Mouse (Mus musculus): Measurements from ENCODE around the gene Strip1. TPM values are rescaled to one million over a fixed set of nuclear protein-coding genes. Genes with fewer than 3 reads are reported as not detected.

Strip1 gene
- polyA plus RNA-seq (2015; fragmentation: Nextera tagmentation; extraction: Ambion mirVana): 11.6 and 14.1 TPM in 2 replicates

GRCm38 (mm10) chr3:107631523-107631958 lies at the start of gene Strip1:
Strip1 (minus strand) TSS chr3:107631694.

GRCm38 (mm10) chr3:107630682-107631522 lies 592 bp downstream of the Strip1 start, which contains the start of gene Gm10961:
Gm10961 (plus strand) TSS chr3:107631322.

GRCm38 (mm10) chr3:107594662-107595263 lies 36.7 kb downstream of the Strip1 start, which contains the start of gene Alx3:
Alx3 (plus strand) TSS chr3:107595031.

Other genes with a start within 250 kb of the Strip1 start
- gene Kcnc4, start 172.1 kb downstream of the Strip1 start, polyA plus RNA-seq (2015; fragmentation: Nextera tagmentation; extraction: Ambion mirVana): 0.06 and 0.10 TPM in 2 replicates
- gene Slc6a17, start 113.7 kb downstream of the Strip1 start, polyA plus RNA-seq (2015; fragmentation: Nextera tagmentation; extraction: Ambion mirVana): 0.05 and 0.07 TPM in 2 replicates
- not detected in 2 replicates for gene Ubl4b, start 76.6 kb downstream of the Strip1 start, polyA plus RNA-seq (2015; fragmentation: Nextera tagmentation; extraction: Ambion mirVana)
- gene Alx3, start 36.7 kb downstream of the Strip1 start, polyA plus RNA-seq (2015; fragmentation: Nextera tagmentation; extraction: Ambion mirVana): not detected in 2 replicates
- gene Gm10961, start 372 bp downstream of the Strip1 start, polyA plus RNA-seq (2015; fragmentation: Nextera tagmentation; extraction: Ambion mirVana): not detected in 2 replicates
- 33.3 and 36.4 TPM in 2 replicates for gene Ahcyl1, start 64.9 kb upstream of the Strip1 start, polyA plus RNA-seq (2015; fragmentation: Nextera tagmentation; extraction: Ambion mirVana)
- gene Csf1, start 128.8 kb upstream of the Strip1 start, polyA plus RNA-seq (2015; fragmentation: Nextera tagmentation; extraction: Ambion mirVana): 28.8 and 36.6 TPM in 2 replicates
- gene Eps8l3, start 245.5 kb upstream of the Strip1 start, polyA plus RNA-seq (2015; fragmentation: Nextera tagmentation; extraction: Ambion mirVana): 0.18 TPM in 1 of 2 replicates, not detected in the other

Measured in spleen, postnatal 0 days (tissue).